Mouse (Mus musculus): ENCODE data around the gene Myo18a. TPM values are rescaled to one million over a fixed set of nuclear protein-coding genes. Genes with fewer than 3 reads are reported as not detected.

The Myo18a gene
- polyA plus RNA-seq, 1 experiment from 2014 or later: 31.2 TPM

DNA sequence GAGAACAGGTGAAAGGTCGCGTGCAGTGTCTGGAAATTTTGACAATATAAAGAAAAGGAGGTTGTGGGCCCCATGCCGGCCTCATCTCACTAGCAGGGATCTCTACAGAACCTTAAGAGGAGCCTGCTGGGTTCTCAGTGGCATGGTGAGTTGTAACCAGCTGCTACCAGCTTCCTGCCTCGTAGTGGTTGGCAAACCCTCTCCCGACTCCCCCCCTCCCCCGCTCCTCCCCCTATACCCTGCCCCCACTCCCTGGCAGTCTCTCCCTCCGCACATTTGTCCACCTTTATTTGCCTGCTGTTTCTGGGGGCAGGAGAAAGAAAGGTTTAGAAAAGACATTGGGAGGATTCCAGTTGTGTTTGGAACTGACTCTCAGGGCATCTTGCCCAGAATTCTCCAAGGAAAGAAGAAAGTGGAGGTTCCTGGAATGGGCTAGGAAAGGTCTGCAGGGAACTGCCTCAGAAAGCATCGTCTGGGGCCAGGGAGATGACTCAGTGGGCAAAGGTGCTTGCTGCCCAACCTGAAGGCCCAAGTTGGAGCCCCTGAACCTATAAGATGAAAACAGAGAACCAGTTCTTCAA is 138.8 kb downstream of the Myo18a start:
- Histone ChIP-seq H3K4me1 (ENCODE audit: control insufficient read depth, insufficient read depth, low read length) (0 out of 2 replicates have a peak, but pooled peaks cover 2% of the 10 kb centered on the region), H3K36me3 (ENCODE audit: control insufficient read depth, insufficient read depth, low read length) (no peaks in the 10 kb centered on the region), H3K27me3 (replicated peaks; ENCODE audit: control insufficient read depth, insufficient read depth, low read length) (0 out of 2 replicates have a peak, but pooled peaks cover 4% of the 10 kb centered on the region), H3K27ac (ENCODE audit: low read length) (no peak overlapping the region), H3K9ac (ENCODE audit: low read depth, low read length) (no peak overlapping the region), H3K4me2 (ENCODE audit: low read depth, low read length) (no peak overlapping the region), H3K4me3 (ENCODE audit: low read length) (no peak overlapping the region), H3K9me3 (ENCODE audit: control insufficient read depth, low read length) (no peaks in the 10 kb centered on the region)
- WGBS: 35% methylated on average over 8 of the region's 8 CpGs
- no peak for ATAC-seq

DNA sequence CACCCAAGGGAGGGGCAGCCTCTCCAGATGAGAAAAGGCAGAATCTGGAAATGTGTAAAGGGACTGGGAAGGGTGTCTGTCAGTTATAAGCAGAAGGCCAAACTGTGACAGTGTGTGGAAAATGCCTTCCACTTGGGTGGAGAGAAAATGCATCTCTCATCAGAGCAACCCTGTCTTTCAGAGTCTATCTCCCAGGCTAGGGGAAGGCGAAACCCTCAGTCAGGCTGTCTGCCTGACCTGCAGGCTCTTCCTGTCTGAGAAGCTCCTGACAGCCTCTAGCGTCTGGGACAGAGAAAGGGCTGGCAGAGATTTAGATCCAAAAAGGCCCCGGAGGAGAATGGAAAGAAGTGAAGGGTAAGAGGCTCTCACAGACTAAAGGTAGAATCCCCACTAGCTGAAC is 140.7 kb downstream of the Myo18a start:
- Histone ChIP-seq H3K27me3 (replicated peaks; ENCODE audit: control insufficient read depth, insufficient read depth, low read length) (no peaks in the 10 kb centered on the region), H3K4me2 (ENCODE audit: low read depth, low read length) (no peak overlapping the region), H3K9me3 (ENCODE audit: control insufficient read depth, low read length) (no peaks in the 10 kb centered on the region), H3K9ac (ENCODE audit: low read depth, low read length) (no peak overlapping the region), H3K36me3 (ENCODE audit: control insufficient read depth, insufficient read depth, low read length) (no peaks in the 10 kb centered on the region), H3K4me3 (ENCODE audit: low read length) (no peak overlapping the region), H3K4me1 (ENCODE audit: control insufficient read depth, insufficient read depth, low read length) (0 out of 2 replicates have a peak, but pooled peaks cover 2% of the 10 kb centered on the region), H3K27ac (ENCODE audit: low read length) (no peak overlapping the region)
- ATAC-seq: no peak
- 32% methylated on average over 3 of the region's 3 CpGs for WGBS

DNA sequence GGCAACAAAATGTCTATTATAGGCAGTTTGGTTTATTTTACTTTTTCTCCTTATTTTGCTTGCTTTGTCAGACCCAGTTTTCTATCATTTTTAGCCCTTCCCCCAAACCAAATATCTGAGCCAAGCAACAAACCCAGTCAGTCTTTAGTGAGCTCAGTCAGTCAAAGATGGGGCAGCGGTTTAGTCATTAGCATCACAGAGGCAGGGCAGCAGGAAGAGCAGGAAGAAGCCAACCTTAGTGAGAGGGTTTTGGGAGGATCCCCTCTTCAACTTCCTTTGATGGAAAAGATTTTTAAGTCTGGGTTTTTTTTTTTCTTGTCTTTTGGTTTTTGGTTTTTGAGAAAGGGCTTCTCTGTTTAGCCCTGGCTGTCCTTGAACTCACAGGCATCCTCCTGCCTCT is 141.7 kb downstream of the Myo18a start:
- WGBS: 48% methylated on average over 1 of the region's 1 CpGs
- Histone ChIP-seq H3K27me3 (replicated peaks; ENCODE audit: control insufficient read depth, insufficient read depth, low read length) (0 out of 2 replicates have a peak, but pooled peaks cover 2% of the 10 kb centered on the region), H3K27ac (ENCODE audit: low read length) (no peak overlapping the region), H3K36me3 (ENCODE audit: control insufficient read depth, insufficient read depth, low read length) (no peaks in the 10 kb centered on the region), H3K4me1 (ENCODE audit: control insufficient read depth, insufficient read depth, low read length) (0 out of 2 replicates have a peak, but pooled peaks cover 2% of the 10 kb centered on the region), H3K4me3 (ENCODE audit: low read length) (no peak overlapping the region), H3K4me2 (ENCODE audit: low read depth, low read length) (no peak overlapping the region), H3K9me3 (ENCODE audit: control insufficient read depth, low read length) (no peaks in the 10 kb centered on the region), H3K9ac (ENCODE audit: low read depth, low read length) (no peak overlapping the region)
- no peak for ATAC-seq

DNA sequence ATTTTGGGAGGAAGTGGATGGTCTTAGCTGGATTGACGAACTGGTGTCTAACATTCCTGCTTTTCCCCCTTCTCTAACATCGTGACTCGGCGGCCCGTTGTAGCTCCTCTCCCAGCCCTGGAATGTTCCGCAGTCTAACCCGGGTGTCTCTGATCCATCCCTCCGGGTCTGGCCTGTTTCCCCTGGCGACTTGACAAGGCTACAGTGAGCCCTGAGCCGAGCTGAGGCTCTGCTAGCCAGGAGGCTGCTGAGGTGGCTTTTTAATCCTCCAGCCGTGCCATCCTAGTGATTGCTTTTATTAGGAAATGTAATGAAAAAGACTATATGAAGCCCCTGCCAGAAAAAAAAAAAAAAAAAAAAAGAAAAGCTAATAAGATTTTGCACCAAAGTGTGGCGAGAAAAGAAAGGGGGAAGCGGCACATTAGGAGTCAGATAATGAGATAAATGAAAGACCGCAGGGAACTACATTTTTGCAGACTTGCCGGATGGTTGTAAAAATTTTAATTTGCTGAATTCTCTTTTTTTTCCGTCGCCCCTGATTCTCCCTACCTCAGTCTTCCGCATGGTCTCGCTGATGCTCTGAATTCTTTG is 143.1 kb downstream of the Myo18a start:
- Histone ChIP-seq H3K9me3 (ENCODE audit: control insufficient read depth, low read length) (no peaks in the 10 kb centered on the region), H3K4me2 (ENCODE audit: low read depth, low read length) (no peak overlapping the region), H3K4me1 (ENCODE audit: control insufficient read depth, insufficient read depth, low read length) (0 out of 2 replicates have a peak, but pooled peaks cover 2% of the 10 kb centered on the region), H3K27ac (ENCODE audit: low read length) (no peak overlapping the region), H3K4me3 (ENCODE audit: low read length) (no peak overlapping the region), H3K27me3 (replicated peaks; ENCODE audit: control insufficient read depth, insufficient read depth, low read length) (0 out of 2 replicates have a peak, but pooled peaks cover 2% of the 10 kb centered on the region), H3K36me3 (ENCODE audit: control insufficient read depth, insufficient read depth, low read length) (no peaks in the 10 kb centered on the region), H3K9ac (ENCODE audit: low read depth, low read length) (no peak overlapping the region)
- 38% methylated on average over 19 of the region's 19 CpGs for WGBS
- ATAC-seq: no peak

DNA sequence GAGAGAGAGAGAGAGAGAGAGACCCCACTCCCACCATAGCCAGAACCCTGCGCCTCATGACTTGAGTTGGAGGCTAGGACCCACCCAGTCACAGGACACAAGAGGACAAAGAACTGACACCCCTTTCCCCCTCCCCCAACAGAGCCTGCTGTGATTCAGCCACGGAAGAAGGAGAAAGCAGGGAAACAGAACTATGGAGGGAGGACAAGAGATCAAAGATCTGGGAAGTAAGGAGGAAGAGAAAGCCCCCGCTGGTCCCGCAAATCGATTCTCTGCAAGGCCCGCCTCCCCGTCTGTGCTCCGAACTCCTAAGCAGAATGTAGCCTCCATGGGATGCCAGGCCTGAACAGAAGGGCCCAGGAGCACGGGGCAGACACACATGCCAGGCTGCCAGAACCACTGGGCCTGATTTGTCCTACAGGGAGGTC is 143.7 kb downstream of the Myo18a start:
- ATAC-seq: no peak
- Histone ChIP-seq H3K4me2 (ENCODE audit: low read depth, low read length) (no peak overlapping the region), H3K4me1 (ENCODE audit: control insufficient read depth, insufficient read depth, low read length) (0 out of 2 replicates have a peak, but pooled peaks cover 1% of the 10 kb centered on the region), H3K4me3 (ENCODE audit: low read length) (no peak overlapping the region), H3K9me3 (ENCODE audit: control insufficient read depth, low read length) (no peaks in the 10 kb centered on the region), H3K27me3 (replicated peaks; ENCODE audit: control insufficient read depth, insufficient read depth, low read length) (0 out of 2 replicates have a peak, but pooled peaks cover 2% of the 10 kb centered on the region), H3K9ac (ENCODE audit: low read depth, low read length) (no peak overlapping the region), H3K36me3 (ENCODE audit: control insufficient read depth, insufficient read depth, low read length) (no peaks in the 10 kb centered on the region), H3K27ac (ENCODE audit: low read length) (no peak overlapping the region)
- WGBS: 19% methylated on average over 8 of the region's 9 CpGs

DNA sequence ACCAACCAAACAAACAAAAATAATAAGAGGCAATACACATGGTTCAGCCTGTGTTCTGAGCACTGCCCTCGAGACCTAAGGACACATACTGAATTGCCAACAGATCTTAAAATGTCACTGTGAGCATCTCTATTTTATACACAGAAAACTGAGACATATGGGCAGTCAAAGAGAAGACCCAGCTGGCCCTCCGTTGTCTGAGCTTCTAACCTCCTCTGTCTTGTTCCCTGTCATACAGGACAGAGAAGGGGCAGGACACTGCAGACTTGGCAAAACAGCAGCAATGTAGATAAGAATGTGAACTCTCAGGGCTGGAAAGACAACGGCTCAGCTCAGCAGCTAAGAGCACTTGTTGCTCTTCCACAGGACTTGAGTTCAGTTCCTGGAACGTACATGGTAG is 145.4 kb downstream of the Myo18a start:
- H3K27ac ChIP-seq (ENCODE audit: low read length): no peak overlapping the region
- H3K4me2 ChIP-seq (ENCODE audit: low read depth, low read length): no peak overlapping the region
- no peaks in the 10 kb centered on the region for H3K4me1 ChIP-seq (ENCODE audit: control insufficient read depth, insufficient read depth, low read length)
- peaks cover 10% of the 10 kb centered on the region; the same call in 1 of the 2 replicates for H3K27me3 ChIP-seq (replicated peaks; ENCODE audit: control insufficient read depth, insufficient read depth, low read length)
- no peaks in the 10 kb centered on the region for H3K9me3 ChIP-seq (ENCODE audit: control insufficient read depth, low read length)
- ATAC-seq: no peak
- no peak overlapping the region for H3K9ac ChIP-seq (ENCODE audit: low read depth, low read length)
- H3K4me3 ChIP-seq (ENCODE audit: low read length): no peak overlapping the region
- WGBS: 59% methylated on average over 4 of the region's 4 CpGs
- no peaks in the 10 kb centered on the region for H3K36me3 ChIP-seq (ENCODE audit: control insufficient read depth, insufficient read depth, low read length)

DNA sequence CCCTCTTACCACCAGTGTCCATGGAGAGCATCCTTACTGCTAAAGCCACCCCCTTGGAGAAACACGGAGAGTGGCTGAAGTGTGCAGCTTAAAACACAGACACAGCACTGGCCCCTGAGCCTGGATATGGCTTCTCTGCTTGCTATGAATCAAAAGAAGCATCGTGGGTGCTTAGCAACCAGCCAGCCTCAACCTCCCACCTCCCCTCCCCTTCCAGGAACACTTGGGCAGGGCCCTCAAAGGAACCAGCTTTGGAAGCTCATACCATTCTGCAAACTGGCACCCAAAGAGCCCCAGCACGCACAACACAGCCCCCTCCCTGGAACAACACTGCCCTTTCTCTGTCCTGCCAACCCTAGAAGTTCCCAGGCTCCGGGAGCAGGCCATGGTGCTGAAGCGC is 146.3 kb downstream of the Myo18a start:
- Histone ChIP-seq H3K4me2 (ENCODE audit: low read depth, low read length) (no peak overlapping the region), H3K36me3 (ENCODE audit: control insufficient read depth, insufficient read depth, low read length) (no peaks in the 10 kb centered on the region), H3K27me3 (replicated peaks; ENCODE audit: control insufficient read depth, insufficient read depth, low read length) (peaks cover 18% of the 10 kb centered on the region), H3K9me3 (ENCODE audit: control insufficient read depth, low read length) (no peaks in the 10 kb centered on the region), H3K4me3 (ENCODE audit: low read length) (no peak overlapping the region), H3K27ac (ENCODE audit: low read length) (no peak overlapping the region), H3K4me1 (ENCODE audit: control insufficient read depth, insufficient read depth, low read length) (no peaks in the 10 kb centered on the region), H3K9ac (ENCODE audit: low read depth, low read length) (no peak overlapping the region)
- WGBS: 23% methylated on average over 5 of the region's 5 CpGs
- no peak for ATAC-seq

DNA sequence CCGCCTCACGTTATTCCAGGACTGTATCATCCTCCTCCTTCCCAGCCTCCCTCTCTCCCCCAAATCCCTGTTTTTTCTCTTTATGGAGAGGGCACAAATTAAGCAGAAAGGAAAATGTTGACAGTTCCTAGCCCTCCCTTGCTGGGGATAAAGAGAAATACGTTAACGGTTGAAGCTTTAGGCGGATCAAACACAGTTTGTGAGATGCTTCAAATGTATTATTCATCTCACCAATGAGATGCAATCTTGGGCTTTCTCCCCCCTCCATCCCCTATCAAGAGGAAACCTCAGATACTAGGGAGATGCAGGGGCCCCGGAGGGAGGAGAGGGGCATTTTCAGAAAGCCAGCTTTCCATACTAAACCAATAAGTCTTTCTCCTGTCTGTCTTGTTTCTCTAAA is 146.7 kb downstream of the Myo18a start:
- H3K4me1 ChIP-seq (ENCODE audit: control insufficient read depth, insufficient read depth, low read length): no peaks in the 10 kb centered on the region
- no peak overlapping the region for H3K27ac ChIP-seq (ENCODE audit: low read length)
- H3K36me3 ChIP-seq (ENCODE audit: control insufficient read depth, insufficient read depth, low read length): no peaks in the 10 kb centered on the region
- no peak overlapping the region for H3K4me2 ChIP-seq (ENCODE audit: low read depth, low read length)
- H3K27me3 ChIP-seq (replicated peaks; ENCODE audit: control insufficient read depth, insufficient read depth, low read length): peaks cover 18% of the 10 kb centered on the region
- no peaks in the 10 kb centered on the region for H3K9me3 ChIP-seq (ENCODE audit: control insufficient read depth, low read length)
- ATAC-seq: no peak
- no peak overlapping the region for H3K4me3 ChIP-seq (ENCODE audit: low read length)
- H3K9ac ChIP-seq (ENCODE audit: low read depth, low read length): no peak overlapping the region
- 25% methylated on average over 6 of the region's 6 CpGs for WGBS

DNA sequence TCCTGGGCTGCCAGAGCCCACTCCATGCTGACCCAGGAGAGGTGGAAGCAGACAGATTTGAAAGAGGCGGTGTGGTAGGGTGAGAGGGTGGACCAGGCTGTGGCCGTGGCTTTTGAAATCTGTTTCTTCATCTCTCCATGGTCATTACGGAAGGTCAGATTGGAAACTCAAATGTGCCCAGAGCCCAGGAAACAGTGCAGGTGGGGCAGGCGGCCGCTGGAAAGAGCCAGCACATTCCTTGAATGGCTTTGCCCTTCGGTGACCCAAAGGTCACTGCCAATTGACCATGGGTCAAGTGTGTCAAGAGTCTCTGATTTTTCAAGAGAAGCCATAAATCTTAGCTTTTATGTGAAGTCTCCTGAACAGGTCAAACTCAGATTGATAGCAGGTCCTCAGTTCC is 150.5 kb downstream of the Myo18a start:
- no peaks in the 10 kb centered on the region for H3K9me3 ChIP-seq (ENCODE audit: control insufficient read depth, low read length)
- no peaks in the 10 kb centered on the region for H3K36me3 ChIP-seq (ENCODE audit: control insufficient read depth, insufficient read depth, low read length)
- H3K9ac ChIP-seq (ENCODE audit: low read depth, low read length): no peak overlapping the region
- H3K4me2 ChIP-seq (ENCODE audit: low read depth, low read length): no peak overlapping the region
- H3K27ac ChIP-seq (ENCODE audit: low read length): no peak overlapping the region
- no peak overlapping the region for H3K4me3 ChIP-seq (ENCODE audit: low read length)
- peaks cover 29% of the 10 kb centered on the region for H3K27me3 ChIP-seq (replicated peaks; ENCODE audit: control insufficient read depth, insufficient read depth, low read length)
- 51% methylated on average over 6 of the region's 6 CpGs for WGBS
- no peaks in the 10 kb centered on the region for H3K4me1 ChIP-seq (ENCODE audit: control insufficient read depth, insufficient read depth, low read length)
- ATAC-seq: no peak

Measured in intestine, embryonic 16.5 days (tissue).